12 mouse cellular contexts compared by ENCODE assay signal in the genomic region with DNA sequence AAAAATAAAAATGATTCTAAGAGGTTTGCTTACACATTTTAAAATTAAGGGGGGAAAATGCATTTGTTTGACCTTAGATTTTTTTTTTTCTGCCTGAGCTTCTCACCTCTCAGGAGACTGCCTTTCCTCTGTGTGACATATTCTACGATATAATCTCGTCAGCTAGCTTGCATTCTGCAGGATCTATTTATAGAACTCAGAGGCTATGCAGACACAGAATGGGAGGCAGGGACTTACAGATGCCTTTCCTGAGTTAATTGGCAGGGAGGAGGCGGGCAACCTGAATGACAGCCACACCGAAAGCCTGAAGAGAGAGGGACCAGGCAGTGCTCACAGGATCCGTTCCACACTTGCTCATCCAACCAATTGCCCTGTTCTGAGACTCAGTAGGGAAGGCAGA. TPM values are rescaled to one million over a fixed set of nuclear protein-coding genes. Genes with fewer than 3 reads are reported as not detected.
DNase-seq lines count a peak whose midpoint lies in the region; ATAC-seq and TF ChIP-seq lines count a peak whose summit lies in the region.
"Had no signal": no experiment of that assay in that cellular context is flagged by ENCODE, and none has a peak within 500 bp of the region (broad histone marks: within the 10 kb centered on the region; RNA-seq: fewer than 3 reads in every experiment).

No protein-coding gene starts in this region.

- no peaks in the 10 kb centered on the region for H3K27me3 ChIP-seq in heart, embryonic 12.5 days (replicated peaks)
- no peaks in the 10 kb centered on the region for H3K27me3 ChIP-seq in midbrain, postnatal 0 days (ENCODE audit: insufficient read depth, low read length)
- H3K27me3 ChIP-seq: limb, embryonic 12.5 days; stomach, embryonic 15.5 days had no signal

- no peaks in the 10 kb centered on the region for H3K36me3 ChIP-seq in heart, embryonic 12.5 days
- H3K36me3 ChIP-seq in midbrain, postnatal 0 days (ENCODE audit: insufficient read depth, low read length): no peaks in the 10 kb centered on the region
- H3K36me3 ChIP-seq: limb, embryonic 12.5 days; stomach, embryonic 15.5 days had no signal

- peak overlapping the region; percentile 34; the same call in 1 of the 2 replicates for H3K4me2 ChIP-seq in heart, embryonic 12.5 days
- H3K4me2 ChIP-seq in midbrain, postnatal 0 days (ENCODE audit: low read depth, low read length, poor library complexity, severe bottlenecking): no peak overlapping the region
- H3K4me2 ChIP-seq: limb, embryonic 12.5 days; stomach, embryonic 15.5 days had no signal

- peaks cover 17% of the 10 kb centered on the region for H3K4me1 ChIP-seq in heart, embryonic 12.5 days (replicated peaks)
- H3K4me1 ChIP-seq in midbrain, postnatal 0 days (ENCODE audit: insufficient read depth, low read length): peaks cover 2% of the 10 kb centered on the region; the same call in 1 of the 2 replicates
- H3K4me1 ChIP-seq: limb, embryonic 12.5 days; stomach, embryonic 15.5 days had no signal

- DNase-seq in cerebellum, postnatal 10 days: peak; percentile 54
- no peak for DNase-seq in cerebellum, postnatal 36 days
- peak in 1 of 2 experiments; percentile 66 for DNase-seq in layer of hippocampus, adult 2 months (ENCODE audit: low spot score in 2 of 2)
- DNase-seq in layer of hippocampus, adult 9-10 months (ENCODE audit: low spot score): no peak
- peak; percentile 68 for DNase-seq in midbrain, postnatal 0 days (ENCODE audit: low spot score)
- no peak for DNase-seq in adipocyte (ENCODE audit: low spot score)
- no peak for DNase-seq in kidney, adult 8-10 months
- DNase-seq: B cell, adult 2 months; kidney, postnatal 25 days had no signal

- no peak for TF ChIP-seq CTCF in layer of hippocampus, adult 2 months (conservative IDR thresholded peaks at IDR 0.05)
- no peak for TF ChIP-seq CTCF in midbrain, postnatal 0 days (IDR thresholded peaks at IDR 0.05)

- 11% methylated on average over 5 of the region's 5 CpGs for WGBS in heart, embryonic 12.5 days
- WGBS in midbrain, postnatal 0 days: 14% methylated on average over 5 of the region's 5 CpGs

- peak overlapping the region; percentile 83 for H3K27ac ChIP-seq in layer of hippocampus, adult 2 months
- peak overlapping the region; percentile 51; the same call in 1 of the 2 replicates for H3K27ac ChIP-seq in heart, embryonic 12.5 days (ENCODE audit: poor library complexity, severe bottlenecking)
- peak overlapping the region; percentile 51 for H3K27ac ChIP-seq in midbrain, postnatal 0 days (ENCODE audit: low read depth, low read length)
- H3K27ac ChIP-seq: limb, embryonic 12.5 days; stomach, embryonic 15.5 days had no signal

- H3K4me3 ChIP-seq in layer of hippocampus, adult 2 months: no peak overlapping the region; the same call in 1 of the 2 replicates
- H3K4me3 ChIP-seq in heart, embryonic 12.5 days: no peak overlapping the region
- H3K4me3 ChIP-seq in midbrain, postnatal 0 days (ENCODE audit: low read depth, low read length): no peak overlapping the region
- H3K4me3 ChIP-seq: limb, embryonic 12.5 days; stomach, embryonic 15.5 days had no signal

- ATAC-seq in heart, embryonic 12.5 days (ENCODE audit: insufficient number of reproducible peaks, low FRiP score): peak; percentile 74
- peak; percentile 65; the same call in 1 of the 2 replicates for ATAC-seq in midbrain, postnatal 0 days (ENCODE audit: low FRiP score)

- H3K9ac ChIP-seq in heart, embryonic 12.5 days: no peak overlapping the region
- H3K9ac ChIP-seq in midbrain, postnatal 0 days (replicated peaks; ENCODE audit: low read length, poor library complexity, severe bottlenecking): no peak overlapping the region
- H3K9ac ChIP-seq: limb, embryonic 12.5 days; stomach, embryonic 15.5 days had no signal

- no peaks in the 10 kb centered on the region for H3K9me3 ChIP-seq in heart, embryonic 12.5 days (replicated peaks)
- no peaks in the 10 kb centered on the region for H3K9me3 ChIP-seq in midbrain, postnatal 0 days (ENCODE audit: low read length)
- H3K9me3 ChIP-seq: limb, embryonic 12.5 days; stomach, embryonic 15.5 days had no signal

RNA-seq across cellular contexts. Expression of gene Mapk10, which starts 34.1 kb away (rescaled TPM):
- 100 to 1,000 TPM; 470 to 471 TPM for total RNA-seq in layer of hippocampus, adult 2 months (2021)
- polyA plus RNA-seq in heart, embryonic 12.5 days (2016; fragmentation: Nextera tagmentation; extraction: Ambion mirVana): 0.31 and 0.49 TPM in 2 replicates
- 35.8 and 46.6 TPM in 2 replicates for total RNA-seq in midbrain, postnatal 0 days (2014; rRNA removed)
- 99.8 and 110 TPM in 2 replicates for polyA plus RNA-seq in midbrain, postnatal 0 days (2015; fragmentation: Nextera tagmentation; extraction: Ambion mirVana)

Comparison
In these comparisons a context has a peak if more than half of its experiments do, and no peak if none do; other contexts are left out.
1. DNase-seq: peak in cerebellum, postnatal 10 days (2 of 2) and midbrain, postnatal 0 days (single experiment); none in cerebellum, postnatal 36 days (0 of 2), layer of hippocampus, adult 9-10 months (single experiment), adipocyte (single experiment) and kidney, adult 8-10 months (0 of 2).
2. Peak in every context shown above with its lines, with median percentiles within 50 percentile points of each other: H3K27ac ChIP-seq.